Mouse (Mus musculus) macrophage (primary cell): ENCODE results near the gene Chd2. TPM values are rescaled to one million over a fixed set of nuclear protein-coding genes. Genes with fewer than 3 reads are reported as not detected.
"Not testable (repeated sequence)": the region's sequence is repeated elsewhere in the genome, so short reads cannot be mapped to it uniquely, and the experiment has no call there.

ENCODE experiments used
- H3K27ac ChIP-seq: fragments of 350-480 bp; formaldehyde crosslinking; 2 replicates; pipeline ENCODE4 v1.9.0; 2021
- H3K36me3 ChIP-seq: fragments of 350-480 bp; formaldehyde crosslinking; 2 replicates; pipeline ENCODE4 v1.9.0; 2021; ENCODE audit errors: inconsistent target
- H3K4me3 ChIP-seq: fragments of 350-480 bp; formaldehyde crosslinking; 2 replicates; pipeline ENCODE4 v1.9.0; 2021; ENCODE audit errors: inconsistent target
- H3K79me2 ChIP-seq: fragments of 350-480 bp; formaldehyde crosslinking; 2 replicates; pipeline ENCODE4 v1.9.0; 2021; ENCODE audit errors: inconsistent target
- WGBS: methylation state at CpG from one replicate; pipeline ENCODE4 v1.1.7; 2026; ENCODE audit warnings: inconsistent platforms; ENCODE audit not compliant: missing documents; 5-methylcytosine and 5-hydroxymethylcytosine counted together
- polyA plus RNA-seq: library from polyadenylated mRNA; stranded (reverse); fragments of 250-400 nt; gene quantifications from 3 replicates; pipeline ENCODE4 v1.2.4, GENCODE M21; 2018; ENCODE audit warnings: inconsistent platforms

Gene Chd2
- polyA plus RNA-seq, 1 experiment from 2014 or later: 34.5 TPM

GRCm38 (mm10) chr7:73529261-73529660 lies 12.4 kb downstream of the Chd2 start:
- Histone ChIP-seq H3K79me2 (peaks cover 100% of the 10 kb centered on the region), H3K36me3 (peaks cover 3% of the 10 kb centered on the region; the same call in 1 of the 2 replicates), H3K27ac (no peak overlapping the region), H3K4me3 (no peak overlapping the region)
- WGBS: 95% methylated on average over 6 of the region's 6 CpGs

- 0 out of 2 replicates have a peak overlapping the region, but pooled peaks have one; percentile 4 for H3K27ac ChIP-seq
Measured at GRCm38 (mm10) chr7:73528377-73528894, 13.2 kb downstream of the Chd2 start.

GRCm38 (mm10) chr7:73527225-73527624 lies 14.4 kb downstream of the Chd2 start:
- peaks cover 3% of the 10 kb centered on the region; the same call in 1 of the 2 replicates for H3K36me3 ChIP-seq
- no peak overlapping the region for H3K4me3 ChIP-seq
- H3K79me2 ChIP-seq: peaks cover 100% of the 10 kb centered on the region
- WGBS: 22% methylated on average over 4 of the region's 4 CpGs
- peak overlapping the region; percentile 52 for H3K27ac ChIP-seq

More at GRCm38 (mm10) chr7:73528377-73528894, 13.2 kb downstream of the Chd2 start:
- H3K36me3 ChIP-seq, H3K4me3 ChIP-seq: not testable (repeated sequence)
- peaks cover 100% of the 10 kb centered on the region for H3K79me2 ChIP-seq
- WGBS: 21% methylated on average over 6 of the region's 7 CpGs

GRCm38 (mm10) chr7:73524454-73524952 lies 17.1 kb downstream of the Chd2 start:
- 30% methylated on average over 9 of the region's 9 CpGs for WGBS
- H3K79me2 ChIP-seq: peaks cover 100% of the 10 kb centered on the region
- H3K36me3 ChIP-seq: peaks cover 24% of the 10 kb centered on the region; the same call in 1 of the 2 replicates
- no peak overlapping the region for H3K4me3 ChIP-seq
- peak overlapping the region; percentile 69 for H3K27ac ChIP-seq

- H3K27ac ChIP-seq: peak overlapping the region; percentile 69
- peaks cover 29% of the 10 kb centered on the region; the same call in 1 of the 2 replicates for H3K36me3 ChIP-seq
- WGBS: 80% methylated on average over 1 of the region's 1 CpGs
- H3K4me3 ChIP-seq: no peak overlapping the region
- peaks cover 100% of the 10 kb centered on the region for H3K79me2 ChIP-seq
Measured at GRCm38 (mm10) chr7:73523608-73524259, 17.9 kb downstream of the Chd2 start.

GRCm38 (mm10) chr7:73523183-73523582 lies 18.4 kb downstream of the Chd2 start:
- H3K27ac ChIP-seq: peak overlapping the region; percentile 8; the same call in 1 of the 2 replicates
- H3K79me2 ChIP-seq: peaks cover 100% of the 10 kb centered on the region
- no peak overlapping the region for H3K4me3 ChIP-seq
- H3K36me3 ChIP-seq: peaks cover 29% of the 10 kb centered on the region; the same call in 1 of the 2 replicates
- 70% methylated on average over 4 of the region's 6 CpGs for WGBS

GRCm38 (mm10) chr7:73521277-73522193 lies 20.1 kb downstream of the Chd2 start:
- H3K36me3 ChIP-seq: peaks cover 29% of the 10 kb centered on the region; the same call in 1 of the 2 replicates
- WGBS: 97% methylated on average over 11 of the region's 11 CpGs

GRCm38 (mm10) chr7:73520231-73520630 lies 21.4 kb downstream of the Chd2 start:
- Histone ChIP-seq H3K4me3 (no peak overlapping the region), H3K79me2 (peaks cover 100% of the 10 kb centered on the region), H3K36me3 (peaks cover 41% of the 10 kb centered on the region), H3K27ac (no peak overlapping the region)
- 97% methylated on average over 8 of the region's 10 CpGs for WGBS

More at GRCm38 (mm10) chr7:73521277-73522193, 20.1 kb downstream of the Chd2 start:
- Histone ChIP-seq H3K4me3 (no peak overlapping the region), H3K79me2 (peaks cover 100% of the 10 kb centered on the region), H3K27ac (no peak overlapping the region)

- Histone ChIP-seq H3K27ac (no peak overlapping the region), H3K79me2 (peaks cover 100% of the 10 kb centered on the region), H3K4me3 (no peak overlapping the region), H3K36me3 (peaks cover 51% of the 10 kb centered on the region)
- 99% methylated on average over 16 of the region's 16 CpGs for whole genome bisulfite sequencing
Measured at GRCm38 (mm10) chr7:73519060-73519796, 22.4 kb downstream of the Chd2 start.

GRCm38 (mm10) chr7:73518373-73518980 lies 23.2 kb downstream of the Chd2 start:
- not testable (repeated sequence) for H3K27ac ChIP-seq, H3K4me3 ChIP-seq
- WGBS: 99% methylated on average over 5 of the region's 6 CpGs
- Histone ChIP-seq H3K79me2 (peaks cover 100% of the 10 kb centered on the region), H3K36me3 (peaks cover 56% of the 10 kb centered on the region)

GRCm38 (mm10) chr7:73517432-73518054 lies 24.1 kb downstream of the Chd2 start:
- no peak overlapping the region for H3K4me3 ChIP-seq
- H3K36me3 ChIP-seq: peaks cover 61% of the 10 kb centered on the region
- no peak overlapping the region for H3K27ac ChIP-seq
- peaks cover 100% of the 10 kb centered on the region for H3K79me2 ChIP-seq
- 29% methylated on average over 1 of the region's 1 CpGs for WGBS

GRCm38 (mm10) chr7:73516820-73517219 lies 24.8 kb downstream of the Chd2 start:
- peaks cover 66% of the 10 kb centered on the region for H3K36me3 ChIP-seq
- no peak overlapping the region for H3K27ac ChIP-seq
- 94% methylated on average over 5 of the region's 5 CpGs for WGBS
- H3K79me2 ChIP-seq: peaks cover 100% of the 10 kb centered on the region
- H3K4me3 ChIP-seq: no peak overlapping the region

GRCm38 (mm10) chr7:73514560-73514959 lies 27.1 kb downstream of the Chd2 start:
- no peak overlapping the region for H3K4me3 ChIP-seq
- 96% methylated on average over 4 of the region's 4 CpGs for WGBS
- H3K27ac ChIP-seq: no peak overlapping the region
- H3K36me3 ChIP-seq: peaks cover 65% of the 10 kb centered on the region
- H3K79me2 ChIP-seq: peaks cover 97% of the 10 kb centered on the region
